Mouse (Mus musculus) stomach, embryonic 14.5 days (tissue): ENCODE measurements around the gene Nbdy. TPM values are rescaled to one million over a fixed set of nuclear protein-coding genes. Genes with fewer than 3 reads are reported as not detected.

Experiments
- ATAC-seq: fragments of 200-750 bp; cut with Nextera tagmentation; 2 replicates; pipeline ENCODE4 v1.8.0; 2017; ENCODE audit warnings: low read depth, moderate TSS enrichment; ENCODE audit not compliant: insufficient number of reproducible peaks, insufficient read depth, low FRiP score
- H3K27ac ChIP-seq: fragments of 300-500 bp; sonication (generic); 2 replicates; pipeline ENCODE4 v1.5.1; 2014; ENCODE audit warnings: mild to moderate bottlenecking, low read length, moderate library complexity, mixed read lengths
- H3K27me3 ChIP-seq: fragments of 300-500 bp; sonication (generic); 2 replicates; pipeline ENCODE4 v1.6.1; 2014; ENCODE audit warnings: low read length, control low read depth, mixed read lengths; ENCODE audit not compliant: control insufficient read depth, insufficient read depth
- H3K36me3 ChIP-seq: fragments of 300-500 bp; sonication (generic); 2 replicates; pipeline ENCODE4 v1.6.1; 2014; ENCODE audit warnings: mild to moderate bottlenecking, control low read depth, low read length, moderate library complexity, mixed read lengths; ENCODE audit not compliant: control insufficient read depth, insufficient read depth
- H3K4me1 ChIP-seq: fragments of 300-500 bp; sonication (generic); 2 replicates; pipeline ENCODE4 v1.6.1; 2014; ENCODE audit warnings: low read length, control low read depth, mixed read lengths; ENCODE audit not compliant: control insufficient read depth, insufficient read depth
- H3K4me2 ChIP-seq: fragments of 300-500 bp; sonication (generic); replicated peaks from 2 replicates; pipeline ENCODE4 v1.6.1; 2014; ENCODE audit warnings: low read depth, low read length, control low read depth
- H3K4me3 ChIP-seq: fragments of 300-500 bp; sonication (generic); 2 replicates; pipeline ENCODE4 v1.5.1; 2014; ENCODE audit warnings: low read depth, low read length, control low read depth
- H3K9ac ChIP-seq: fragments of 300-500 bp; sonication (generic); replicated peaks from 2 replicates; pipeline ENCODE4 v1.6.1; 2014; ENCODE audit warnings: low read depth, mild to moderate bottlenecking, control low read depth, low read length, moderate library complexity, mixed read lengths
- H3K9me3 ChIP-seq: fragments of 300-500 bp; sonication (generic); 2 replicates; pipeline ENCODE4 v1.6.1; 2016; ENCODE audit warnings: low read depth, low read length, control low read depth; ENCODE audit not compliant: control insufficient read depth
- WGBS: fragments of 180-500 bp; shearing (Covaris S2); extraction: QIAGEN DNeasy Blood & Tissue Kit; methylation state at CpG from one replicate; pipeline ENCODE4 v1.1.7; 2014; 5-methylcytosine and 5-hydroxymethylcytosine counted together
- polyA plus RNA-seq: library from polyadenylated mRNA; unstranded; fragments of >200 nt; fragmentation: Nextera tagmentation; extraction: Ambion mirVana; gene quantifications from 2 replicates; pipeline ENCODE4 v1.2.1, GENCODE M21; 2014

Nbdy gene
- polyA plus RNA-seq, result 120 and 122 TPM in 2 replicates

DNA sequence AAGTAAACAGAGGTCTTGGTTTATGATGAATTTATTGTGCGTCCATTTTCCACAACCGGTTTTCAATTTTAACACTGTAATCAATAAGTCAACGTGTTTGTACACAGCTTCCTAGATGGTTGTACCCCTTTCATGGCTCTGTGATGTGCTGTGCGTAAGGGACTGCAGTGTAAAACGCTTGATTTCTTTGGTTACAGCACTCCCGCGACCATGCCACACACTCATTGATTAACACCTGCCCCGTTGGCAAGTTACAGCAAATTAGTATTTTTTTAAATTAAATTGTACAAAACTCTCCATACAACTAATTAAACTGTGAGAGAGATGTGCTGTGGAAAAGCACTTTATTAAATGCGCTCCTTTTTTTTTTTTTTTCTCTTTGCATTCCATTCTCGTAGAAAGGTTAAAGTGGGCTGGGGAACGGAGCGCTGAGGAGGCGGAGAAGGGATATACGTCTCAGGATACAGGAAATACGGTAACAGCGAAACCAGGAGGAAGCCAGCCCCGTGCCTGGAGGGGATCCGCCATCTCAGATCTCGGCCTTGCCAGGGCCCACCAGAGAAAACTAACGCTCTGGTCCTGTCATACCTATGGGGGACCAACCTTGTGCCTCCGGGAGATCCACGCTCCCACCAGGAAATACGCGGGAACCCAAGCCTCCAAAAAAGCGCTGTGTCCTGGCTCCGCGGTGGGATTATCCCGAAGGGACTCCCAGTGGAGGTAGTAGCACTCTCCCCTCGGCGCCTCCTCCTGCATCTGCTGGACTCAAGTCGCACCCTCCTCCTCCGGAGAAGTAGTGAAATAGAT, at the start of gene Nbdy:
Gene Nbdy (plus strand): TSS at position 481 of the 807 bp plus-strand sequence.
- Histone ChIP-seq H3K4me1 (no peaks in the 10 kb centered on the region), H3K4me3 (peak within 1 kb of the TSS; percentile 47), H3K27me3 (no peaks in the 10 kb centered on the region), H3K9me3 (no peaks in the 10 kb centered on the region), H3K9ac (peak within 1 kb of the TSS; percentile 42), H3K4me2 (peak within 1 kb of the TSS; percentile 49), H3K27ac (peak within 1 kb of the TSS; percentile 80), H3K36me3 (no peaks in the 10 kb centered on the region)
- 19% methylated on average over 32 of the region's 32 CpGs for WGBS
- ATAC-seq, result peak; percentile 92

DNA sequence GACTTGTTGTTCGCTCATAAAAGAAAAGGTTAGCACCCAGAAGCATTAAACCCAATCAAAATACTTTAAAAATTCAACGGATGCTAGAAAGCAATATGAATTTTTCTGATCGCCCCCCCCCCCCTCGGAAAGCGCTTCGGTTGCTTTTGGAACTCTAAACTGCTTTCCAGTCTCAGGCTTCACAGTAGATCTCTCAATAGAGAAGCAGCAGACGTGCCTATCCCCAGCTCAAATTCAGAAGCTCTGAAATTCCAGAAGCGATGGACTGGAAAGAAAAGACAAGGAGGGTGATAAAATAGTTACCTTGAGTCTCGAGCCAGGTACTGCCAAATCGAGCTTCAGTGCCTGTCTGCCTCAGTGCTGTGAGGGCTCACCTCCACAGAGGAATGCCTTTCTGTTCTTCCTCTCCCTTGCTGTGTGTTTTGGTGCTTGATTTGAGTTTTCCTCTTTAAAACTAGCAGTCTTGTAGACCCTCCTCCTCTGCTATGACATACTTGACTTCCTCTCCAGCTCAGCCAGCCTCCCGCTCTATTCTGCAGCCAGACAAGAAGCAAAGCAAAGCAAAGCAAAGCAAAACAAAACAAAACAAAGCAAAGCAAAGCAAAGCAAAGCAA, 27.5 kb upstream of the Nbdy start, which contains the start of gene Kctd12b:
Gene Kctd12b (minus strand): TSS at position 610 of the 614 bp plus-strand sequence.
- 26% methylated on average over 11 of the region's 11 CpGs for WGBS
- H3K9me3 ChIP-seq, result no peaks in the 10 kb centered on the region
- 0 out of 2 replicates have a peak within 1 kb of the TSS, but pooled peaks have one; percentile 28 for H3K9ac ChIP-seq
- peak within 1 kb of the TSS; percentile 34 for H3K4me2 ChIP-seq
- peak within 1 kb of the TSS; percentile 33 for H3K4me3 ChIP-seq
- H3K27ac ChIP-seq, result peak within 1 kb of the TSS; percentile 39; the same call in 1 of the 2 replicates
- no peaks in the 10 kb centered on the region for H3K27me3 ChIP-seq
- H3K4me1 ChIP-seq, result no peaks in the 10 kb centered on the region
- no peaks in the 10 kb centered on the region for H3K36me3 ChIP-seq
- no peak for ATAC-seq

DNA sequence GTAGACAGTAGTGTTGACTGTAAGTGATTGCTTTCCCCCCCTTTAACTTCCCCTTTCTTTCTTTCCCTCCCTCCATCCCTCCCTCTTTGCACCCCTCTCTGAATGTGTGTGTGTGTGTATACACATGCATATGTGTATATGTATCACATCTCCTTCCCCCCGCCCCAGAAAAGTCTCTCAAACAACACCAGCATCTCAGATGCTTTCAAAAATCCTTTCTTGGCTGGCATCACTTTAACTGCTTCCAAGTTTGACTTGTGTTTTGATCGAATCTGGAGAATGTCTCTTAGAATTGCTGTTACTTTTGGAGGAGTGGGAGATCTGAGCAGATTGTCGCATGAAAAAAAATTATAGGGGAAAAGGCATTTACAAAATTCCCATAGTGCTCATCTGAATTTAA, 22.9 kb upstream of the Nbdy start:
- WGBS, result 90% methylated on average over 3 of the region's 3 CpGs

DNA sequence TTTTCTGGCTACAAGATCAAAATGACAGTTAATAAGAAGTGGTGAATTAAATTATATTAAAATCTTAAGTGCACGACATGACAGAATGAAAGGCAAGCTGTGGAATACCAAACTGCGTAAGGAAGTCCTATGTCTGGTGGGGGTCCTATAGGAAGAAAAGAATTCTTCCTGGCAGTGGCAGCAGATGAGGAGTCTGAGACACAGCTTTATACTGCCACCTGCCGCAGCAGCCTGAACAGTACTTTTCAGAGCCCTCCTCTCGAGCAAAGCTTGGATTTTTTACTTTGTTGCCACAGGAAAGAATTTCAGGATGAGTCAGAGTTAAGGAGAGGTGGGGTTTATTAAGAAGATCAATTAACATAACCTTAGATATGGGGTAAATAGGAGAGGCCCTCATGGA, 15.7 kb upstream of the Nbdy start:
- Histone ChIP-seq H3K9ac (no peak overlapping the region), H3K36me3 (no peaks in the 10 kb centered on the region), H3K4me2 (no peak overlapping the region), H3K27ac (no peak overlapping the region), H3K4me3 (no peak overlapping the region), H3K9me3 (no peaks in the 10 kb centered on the region), H3K4me1 (no peaks in the 10 kb centered on the region), H3K27me3 (no peaks in the 10 kb centered on the region)
- ATAC-seq, result no peak
- whole genome bisulfite sequencing, result 51% methylated on average over 4 of the region's 4 CpGs

More for the DNA sequence above, 22.9 kb upstream of the Nbdy start:
- H3K9ac ChIP-seq, result no peak overlapping the region
- no peak overlapping the region for H3K4me2 ChIP-seq
- H3K9me3 ChIP-seq, result no peaks in the 10 kb centered on the region
- no peaks in the 10 kb centered on the region for H3K36me3 ChIP-seq
- no peak overlapping the region for H3K27ac ChIP-seq
- H3K27me3 ChIP-seq, result no peaks in the 10 kb centered on the region
- H3K4me1 ChIP-seq, result no peaks in the 10 kb centered on the region
- no peak for ATAC-seq
- H3K4me3 ChIP-seq, result no peak overlapping the region

DNA sequence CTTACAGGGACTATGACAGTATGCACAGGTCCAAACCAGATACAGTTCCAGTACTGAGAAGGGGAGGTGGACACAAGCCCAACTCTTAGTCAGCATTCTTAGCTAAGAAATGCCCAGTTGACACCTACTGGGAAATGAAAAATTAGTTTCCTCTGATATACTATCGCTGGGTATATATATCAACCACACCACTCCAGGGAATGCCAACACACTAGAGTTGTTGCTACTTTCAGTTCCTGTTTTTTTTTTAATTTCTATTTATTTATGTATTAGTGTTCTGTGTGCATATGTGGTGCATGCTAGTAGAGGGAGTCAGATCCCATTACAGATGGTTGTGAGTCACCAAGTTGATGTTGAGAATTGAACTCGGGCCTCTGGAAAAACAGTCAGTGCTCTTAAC, 6.7 kb upstream of the Nbdy start:
- no peak overlapping the region for H3K4me2 ChIP-seq
- no peak for ATAC-seq
- H3K9ac ChIP-seq, result no peak overlapping the region
- H3K4me3 ChIP-seq, result no peak overlapping the region
- WGBS, result 72% methylated on average over 2 of the region's 2 CpGs
- H3K27me3 ChIP-seq, result no peaks in the 10 kb centered on the region
- H3K27ac ChIP-seq, result no peak overlapping the region
- H3K4me1 ChIP-seq, result no peaks in the 10 kb centered on the region
- H3K9me3 ChIP-seq, result no peaks in the 10 kb centered on the region
- no peaks in the 10 kb centered on the region for H3K36me3 ChIP-seq

DNA sequence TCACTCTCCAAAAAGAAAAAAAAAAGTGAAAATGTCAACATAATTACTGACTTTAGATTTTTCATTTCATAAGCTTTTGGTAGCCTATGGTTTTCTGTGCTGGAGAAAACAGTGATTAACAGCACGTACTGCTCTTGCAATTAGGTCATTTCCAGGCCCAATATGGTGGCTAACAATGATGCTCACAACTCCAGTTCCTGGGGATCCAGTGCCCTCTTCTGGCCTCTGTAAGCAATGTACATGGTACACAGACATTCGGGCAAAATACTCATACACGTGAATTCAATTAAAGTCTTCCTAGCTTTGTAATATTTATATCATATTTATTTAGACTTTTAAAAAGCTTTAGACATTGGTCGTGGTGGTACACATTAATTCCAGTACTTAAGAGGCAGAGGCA, 3.8 kb upstream of the Nbdy start:
- no peaks in the 10 kb centered on the region for H3K36me3 ChIP-seq
- H3K9ac ChIP-seq, result no peak overlapping the region
- 44% methylated on average over 4 of the region's 4 CpGs for WGBS
- H3K4me2 ChIP-seq, result no peak overlapping the region
- H3K27ac ChIP-seq, result no peak overlapping the region
- no peak for ATAC-seq
- H3K9me3 ChIP-seq, result no peaks in the 10 kb centered on the region
- no peak overlapping the region for H3K4me3 ChIP-seq
- no peaks in the 10 kb centered on the region for H3K27me3 ChIP-seq
- no peaks in the 10 kb centered on the region for H3K4me1 ChIP-seq

DNA sequence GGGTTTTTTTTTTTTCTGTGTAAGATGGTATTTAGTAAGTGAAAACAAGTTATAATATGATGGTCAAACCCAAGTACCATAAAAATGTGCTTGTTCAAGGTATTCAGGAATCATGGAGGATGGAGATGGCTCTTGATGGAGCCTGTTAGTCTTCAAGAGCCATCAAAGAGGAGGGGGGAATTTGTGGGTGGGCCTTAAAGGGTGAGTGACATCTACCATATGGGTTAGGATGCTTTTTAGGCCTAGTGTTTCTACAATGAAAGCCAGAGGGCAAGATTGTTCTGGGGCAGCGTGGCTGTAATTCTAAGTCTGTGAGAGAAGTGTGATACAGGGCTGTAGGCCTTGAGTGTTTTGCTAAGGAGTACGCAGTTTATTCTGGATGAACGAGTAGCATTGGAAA, 1.0 kb downstream of the Nbdy start:
- Histone ChIP-seq H3K4me2 (peak overlapping the region; percentile 49), H3K27ac (no peak overlapping the region), H3K27me3 (no peaks in the 10 kb centered on the region), H3K36me3 (no peaks in the 10 kb centered on the region), H3K4me1 (no peaks in the 10 kb centered on the region), H3K9me3 (no peaks in the 10 kb centered on the region), H3K9ac (no peak overlapping the region), H3K4me3 (peak overlapping the region; percentile 47)
- ATAC-seq, result no peak
- WGBS, result 38% methylated on average over 3 of the region's 3 CpGs

DNA sequence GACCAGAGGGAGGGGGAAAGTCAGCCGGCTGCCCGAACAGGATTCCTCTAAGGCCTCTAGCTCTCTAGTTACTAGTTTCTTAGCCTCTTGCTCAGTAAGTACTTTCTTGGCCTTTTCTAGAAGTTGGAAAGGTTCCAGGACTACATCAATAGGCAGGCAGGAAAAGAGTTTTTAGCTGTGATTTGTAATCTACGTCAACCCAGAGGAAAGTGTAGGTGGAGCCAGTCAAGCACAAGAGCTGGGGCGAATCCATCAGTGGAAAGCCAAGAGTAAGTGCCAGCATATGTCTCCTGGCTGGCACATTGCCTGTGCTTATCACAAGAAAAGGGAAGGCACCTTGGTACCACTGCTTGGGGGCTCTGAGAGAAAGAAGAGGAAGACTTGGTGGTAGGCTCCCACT, 12.3 kb downstream of the Nbdy start:
- no peaks in the 10 kb centered on the region for H3K4me1 ChIP-seq
- ATAC-seq, result no peak
- H3K9me3 ChIP-seq, result no peaks in the 10 kb centered on the region
- no peaks in the 10 kb centered on the region for H3K27me3 ChIP-seq
- H3K27ac ChIP-seq, result no peak overlapping the region
- 56% methylated on average over 4 of the region's 4 CpGs for WGBS
- no peak overlapping the region for H3K9ac ChIP-seq
- no peak overlapping the region for H3K4me2 ChIP-seq
- no peak overlapping the region for H3K4me3 ChIP-seq
- H3K36me3 ChIP-seq, result peaks cover 2% of the 10 kb centered on the region; the same call in 1 of the 2 replicates
